Mouse (Mus musculus) lung, embryonic 16.5 days (tissue): ENCODE results near the gene Tk1. TPM values are rescaled to one million over a fixed set of nuclear protein-coding genes. Genes with fewer than 3 reads are reported as not detected.
A peak's percentile ranks its signal among the peaks of the same experiment; 100 is the strongest.
"Not testable (repeated sequence)": the region's sequence is repeated elsewhere in the genome, so short reads cannot be mapped to it uniquely, and the experiment has no call there.

Source experiments
- ATAC-seq: fragments of 200-750 bp; cut with Nextera tagmentation; 2 replicates; pipeline ENCODE4 v1.8.0; 2017; ENCODE audit warnings: low read depth, mild to moderate bottlenecking, moderate library complexity
- H3K27ac ChIP-seq: fragments of 300-500 bp; sonication (generic); 2 replicates; pipeline ENCODE4 v1.5.1; 2014; ENCODE audit warnings: mild to moderate bottlenecking, control low read depth, low read length
- H3K27me3 ChIP-seq: fragments of 300-500 bp; sonication (generic); 2 replicates; pipeline ENCODE4 v1.6.1; 2014; ENCODE audit warnings: low read depth, low read length, mixed read lengths; ENCODE audit not compliant: control insufficient read depth, insufficient read depth
- H3K36me3 ChIP-seq: fragments of 300-500 bp; sonication (generic); 2 replicates; pipeline ENCODE4 v1.6.1; 2014; ENCODE audit warnings: low read length; ENCODE audit not compliant: control insufficient read depth, insufficient read depth
- H3K4me1 ChIP-seq: fragments of 300-500 bp; sonication (generic); replicated peaks from 2 replicates; pipeline ENCODE4 v1.6.1; 2014; ENCODE audit warnings: low read length, mixed read lengths; ENCODE audit not compliant: control insufficient read depth, insufficient read depth
- H3K4me2 ChIP-seq: fragments of 300-500 bp; sonication (generic); 2 replicates; pipeline ENCODE4 v1.6.1; 2014; ENCODE audit warnings: low read depth, low read length, control low read depth
- H3K4me3 ChIP-seq: fragments of 300-500 bp; sonication (generic); 2 replicates; pipeline ENCODE4 v1.5.1; 2014; ENCODE audit warnings: mild to moderate bottlenecking, low read length, control low read depth
- H3K9ac ChIP-seq: fragments of 300-500 bp; sonication (generic); 2 replicates; pipeline ENCODE4 v1.6.1; 2014; ENCODE audit warnings: low read length, control low read depth
- H3K9me3 ChIP-seq: fragments of 300-500 bp; sonication (generic); 2 replicates; pipeline ENCODE4 v1.6.1; 2016; ENCODE audit warnings: low read length; ENCODE audit not compliant: control insufficient read depth
- WGBS: fragments of 180-500 bp; shearing (Covaris S2); extraction: QIAGEN DNeasy Blood & Tissue Kit; methylation state at CpG from one replicate; pipeline ENCODE4 v1.1.7; 2014; 5-methylcytosine and 5-hydroxymethylcytosine counted together
- polyA plus RNA-seq: library from polyadenylated mRNA; unstranded; fragments of >200 nt; fragmentation: Nextera tagmentation; extraction: Ambion mirVana; gene quantifications from 2 replicates; pipeline ENCODE4 v1.2.1, GENCODE M21; 2015

Tk1 gene
- polyA plus RNA-seq, 1 experiment from 2014 or later, result 131 TPM

DNA sequence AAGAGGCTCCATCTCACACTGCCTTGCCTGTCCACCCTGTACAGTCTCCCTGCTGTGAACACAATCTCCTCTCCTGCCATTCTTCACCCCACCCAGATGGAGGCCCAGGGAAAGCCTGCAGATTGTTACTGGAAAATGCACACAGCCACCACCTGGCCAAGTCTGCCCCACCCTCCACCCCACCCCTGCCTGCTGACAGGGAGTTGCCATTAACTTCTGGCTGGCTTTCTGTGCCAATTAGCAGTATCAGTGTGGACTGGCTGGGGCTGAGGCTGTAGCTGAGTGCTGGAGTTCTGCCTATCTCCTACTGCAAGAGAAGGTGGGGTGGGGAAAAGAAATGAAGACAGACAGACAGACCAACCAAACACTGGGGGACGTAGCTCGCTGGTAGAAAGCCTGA is 12.7 kb upstream of the Tk1 start:
- Histone ChIP-seq H3K4me3 (no peak overlapping the region), H3K9ac (no peak overlapping the region), H3K27ac (no peak overlapping the region), H3K27me3 (no peaks in the 10 kb centered on the region), H3K4me1 (peaks cover 5% of the 10 kb centered on the region), H3K9me3 (no peaks in the 10 kb centered on the region), H3K36me3 (no peaks in the 10 kb centered on the region), H3K4me2 (no peak overlapping the region)
- no peak for ATAC-seq
- 63% methylated on average over 2 of the region's 2 CpGs for WGBS

DNA sequence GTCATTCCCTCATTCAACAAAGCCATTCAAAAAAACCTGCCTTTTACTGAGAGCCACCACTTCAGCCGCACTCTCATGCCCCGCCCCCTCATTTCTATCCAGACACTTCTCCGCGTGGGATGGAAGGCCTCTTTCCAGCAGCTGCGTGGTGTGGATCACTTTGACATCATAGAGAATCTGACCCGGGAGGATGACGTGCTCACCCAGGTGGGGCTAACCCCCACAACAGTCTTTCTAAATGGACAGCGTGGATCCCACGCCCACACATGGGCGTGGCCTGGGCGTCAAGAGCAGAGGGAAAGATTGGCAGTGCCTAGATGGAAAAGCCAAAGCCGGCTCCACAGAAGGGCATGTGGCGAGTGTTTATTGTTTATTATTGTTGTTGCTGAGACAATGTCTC is 10.4 kb upstream of the Tk1 start:
- WGBS, result 16% methylated on average over 13 of the region's 13 CpGs
- Histone ChIP-seq H3K4me3 (peak overlapping the region; percentile 32), H3K27me3 (no peaks in the 10 kb centered on the region), H3K36me3 (no peaks in the 10 kb centered on the region), H3K4me2 (peak overlapping the region; percentile 54), H3K27ac (no peak overlapping the region), H3K4me1 (peaks cover 11% of the 10 kb centered on the region), H3K9me3 (no peaks in the 10 kb centered on the region), H3K9ac (no peak overlapping the region)
- peak; percentile 29; the same call in 1 of the 2 replicates for ATAC-seq

DNA sequence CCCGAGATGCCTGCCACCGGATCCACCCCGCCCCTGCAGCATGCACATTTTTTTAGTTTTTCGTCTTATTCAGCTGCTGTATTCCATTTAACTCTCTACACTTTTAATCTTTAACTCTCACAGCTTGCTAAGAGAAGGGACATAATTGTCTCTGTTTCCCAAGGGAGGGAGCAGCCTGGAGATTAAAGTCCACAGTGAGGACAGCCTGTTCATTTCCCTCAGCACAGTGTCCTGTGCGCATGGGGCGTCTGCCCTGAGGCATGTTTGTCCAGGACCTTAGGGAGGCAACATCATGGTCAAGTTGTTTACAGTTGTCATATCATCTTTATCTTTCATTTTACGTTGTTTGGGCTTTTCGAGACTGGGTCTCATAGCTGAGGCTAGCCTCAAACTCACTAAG is 8.2 kb upstream of the Tk1 start:
- no peak overlapping the region for H3K4me2 ChIP-seq
- H3K9ac ChIP-seq, result no peak overlapping the region
- no peaks in the 10 kb centered on the region for H3K36me3 ChIP-seq
- WGBS, result 83% methylated on average over 8 of the region's 8 CpGs
- H3K4me3 ChIP-seq, result no peak overlapping the region
- no peaks in the 10 kb centered on the region for H3K27me3 ChIP-seq
- H3K4me1 ChIP-seq, result peaks cover 31% of the 10 kb centered on the region
- ATAC-seq, result no peak
- H3K9me3 ChIP-seq, result no peaks in the 10 kb centered on the region
- H3K27ac ChIP-seq, result no peak overlapping the region

DNA sequence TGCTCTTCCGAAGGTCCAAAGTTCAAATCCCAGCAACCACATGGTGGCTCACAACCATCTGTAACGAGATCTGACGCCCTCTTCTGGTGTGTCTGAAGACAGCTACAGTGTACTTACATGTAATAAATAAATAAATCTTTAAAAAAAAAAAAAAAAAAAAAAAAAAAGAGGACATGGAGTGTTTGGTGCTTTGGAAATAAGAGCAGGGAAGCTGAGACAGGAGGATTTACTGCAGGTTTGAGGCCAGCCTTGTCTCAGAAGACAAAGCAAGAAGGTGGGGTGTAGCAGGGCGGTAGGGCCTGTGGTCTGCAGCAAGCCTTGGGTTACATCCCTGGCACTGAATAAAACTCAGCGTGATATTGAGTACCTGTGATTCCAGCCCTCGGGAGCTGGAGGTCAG is 7.6 kb upstream of the Tk1 start:
- H3K27ac ChIP-seq, result not testable (repeated sequence)
- 96% methylated on average over 4 of the region's 6 CpGs for WGBS

DNA sequence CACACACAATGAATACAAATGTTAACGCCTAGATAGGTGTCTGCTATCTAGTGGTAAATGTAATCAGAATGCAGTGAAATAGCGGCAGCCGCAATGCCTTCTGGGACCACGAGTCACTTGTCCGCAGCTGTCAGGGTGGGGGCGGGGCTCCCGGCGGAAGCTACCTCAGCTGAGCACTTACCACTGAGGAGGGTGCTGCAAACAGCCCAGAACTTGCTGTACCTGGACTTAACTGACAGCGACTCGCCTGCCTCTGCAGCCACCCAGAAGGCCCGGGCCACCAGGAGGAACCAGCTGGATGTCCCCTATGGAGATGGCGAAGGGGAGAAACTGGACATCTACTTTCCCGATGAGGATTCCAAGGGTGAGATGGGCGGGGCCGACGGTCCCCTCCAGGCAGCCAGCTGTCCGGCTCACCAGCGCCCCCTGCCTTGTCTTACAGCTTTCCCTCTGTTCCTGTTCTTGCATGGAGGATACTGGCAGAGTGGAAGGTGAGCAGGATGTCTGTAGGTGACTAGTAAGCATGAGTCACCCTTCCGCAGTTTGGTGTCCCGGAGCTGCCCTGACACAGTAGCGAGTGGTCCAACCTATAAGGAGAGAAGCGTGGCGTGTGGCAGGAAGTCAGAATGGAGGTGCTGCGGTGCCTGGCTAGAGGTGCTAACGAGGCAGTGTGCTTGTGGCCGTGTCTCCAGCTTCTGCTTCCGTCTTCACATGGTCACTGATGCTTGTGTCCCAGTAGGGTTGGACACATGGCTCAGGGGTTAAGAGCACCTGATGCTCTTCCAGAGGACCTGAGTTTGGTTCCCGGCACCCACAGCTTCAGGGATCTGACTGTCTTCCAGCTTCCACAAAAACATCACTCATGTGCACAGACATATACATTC is 6.4 kb upstream of the Tk1 start:
- peaks cover 49% of the 10 kb centered on the region for H3K4me1 ChIP-seq

More for the DNA sequence above, 7.6 kb upstream of the Tk1 start:
- H3K4me3 ChIP-seq, H3K27me3 ChIP-seq, H3K9ac ChIP-seq, H3K36me3 ChIP-seq, ATAC-seq, H3K9me3 ChIP-seq, H3K4me2 ChIP-seq: not testable (repeated sequence)
- peaks cover 37% of the 10 kb centered on the region for H3K4me1 ChIP-seq

DNA sequence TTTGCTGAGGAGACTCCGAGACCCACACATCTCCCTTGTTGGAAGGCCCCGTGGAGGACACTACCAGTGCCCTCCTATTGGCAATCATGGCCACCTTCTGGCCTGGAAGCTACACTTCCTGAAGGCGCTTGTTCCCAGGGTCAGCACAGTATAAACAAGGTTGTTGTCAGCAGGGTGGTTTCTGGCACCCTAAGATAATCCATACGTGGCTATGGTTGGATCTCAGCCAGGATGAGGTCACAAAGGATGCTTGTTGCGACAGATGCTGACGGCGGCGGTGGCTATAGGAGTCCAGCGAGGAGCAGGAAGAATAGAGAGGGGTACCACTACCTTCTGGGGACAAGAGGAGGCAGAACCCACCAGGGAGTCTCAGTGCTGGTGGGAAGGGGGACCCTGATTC is 4.5 kb upstream of the Tk1 start:
- peak overlapping the region; percentile 88 for H3K27ac ChIP-seq
- no peak for ATAC-seq
- H3K9ac ChIP-seq, result peak overlapping the region; percentile 11; the same call in 1 of the 2 replicates
- 43% methylated on average over 9 of the region's 9 CpGs for WGBS
- no peaks in the 10 kb centered on the region for H3K27me3 ChIP-seq
- H3K36me3 ChIP-seq, result no peaks in the 10 kb centered on the region
- H3K4me1 ChIP-seq, result peaks cover 58% of the 10 kb centered on the region
- H3K9me3 ChIP-seq, result no peaks in the 10 kb centered on the region
- no peak overlapping the region for H3K4me2 ChIP-seq
- H3K4me3 ChIP-seq, result no peak overlapping the region

More for the DNA sequence above, 6.4 kb upstream of the Tk1 start:
- Histone ChIP-seq H3K27ac (no peak overlapping the region), H3K4me2 (peak overlapping the region; percentile 51), H3K9me3 (no peaks in the 10 kb centered on the region), H3K36me3 (no peaks in the 10 kb centered on the region), H3K4me3 (peak overlapping the region; percentile 32), H3K9ac (0 out of 2 replicates have a peak overlapping the region, but pooled peaks have one; percentile 31), H3K27me3 (no peaks in the 10 kb centered on the region)
- peak; percentile 18; the same call in 1 of the 2 replicates for ATAC-seq
- WGBS, result 20% methylated on average over 28 of the region's 28 CpGs

DNA sequence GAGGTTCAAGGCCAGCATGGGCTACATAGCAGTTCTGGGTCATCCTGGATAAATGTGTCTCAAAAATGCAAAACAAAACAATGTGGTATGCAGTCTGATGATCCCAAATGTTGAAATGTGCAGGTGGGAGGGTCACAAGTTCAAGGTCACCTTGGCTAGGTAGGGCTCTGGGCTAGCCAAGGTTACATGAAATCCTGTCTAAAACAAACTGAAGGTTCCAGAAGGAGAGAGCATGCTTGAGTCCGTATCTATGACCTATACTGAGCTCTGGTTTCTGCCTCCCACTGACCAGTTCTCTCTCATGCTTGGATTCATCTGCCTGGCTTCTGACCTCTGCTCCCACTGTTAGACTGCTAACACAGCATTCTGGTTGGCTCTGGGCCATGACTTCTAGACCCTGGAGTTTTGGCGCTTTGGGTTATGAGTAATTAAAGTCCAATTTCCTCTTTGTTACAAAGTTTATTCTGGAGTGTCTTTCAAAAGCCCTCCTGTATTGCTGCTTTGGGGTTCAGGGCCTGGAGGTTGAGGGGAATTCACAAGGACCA is 3.9 kb upstream of the Tk1 start:
- Histone ChIP-seq H3K9me3 (no peaks in the 10 kb centered on the region), H3K36me3 (no peaks in the 10 kb centered on the region), H3K27me3 (no peaks in the 10 kb centered on the region), H3K27ac (peak overlapping the region; percentile 88), H3K4me2 (no peak overlapping the region), H3K9ac (no peak overlapping the region; the same call in 1 of the 2 replicates), H3K4me3 (no peak overlapping the region), H3K4me1 (peaks cover 63% of the 10 kb centered on the region)
- 29% methylated on average over 2 of the region's 2 CpGs for WGBS
- no peak for ATAC-seq

DNA sequence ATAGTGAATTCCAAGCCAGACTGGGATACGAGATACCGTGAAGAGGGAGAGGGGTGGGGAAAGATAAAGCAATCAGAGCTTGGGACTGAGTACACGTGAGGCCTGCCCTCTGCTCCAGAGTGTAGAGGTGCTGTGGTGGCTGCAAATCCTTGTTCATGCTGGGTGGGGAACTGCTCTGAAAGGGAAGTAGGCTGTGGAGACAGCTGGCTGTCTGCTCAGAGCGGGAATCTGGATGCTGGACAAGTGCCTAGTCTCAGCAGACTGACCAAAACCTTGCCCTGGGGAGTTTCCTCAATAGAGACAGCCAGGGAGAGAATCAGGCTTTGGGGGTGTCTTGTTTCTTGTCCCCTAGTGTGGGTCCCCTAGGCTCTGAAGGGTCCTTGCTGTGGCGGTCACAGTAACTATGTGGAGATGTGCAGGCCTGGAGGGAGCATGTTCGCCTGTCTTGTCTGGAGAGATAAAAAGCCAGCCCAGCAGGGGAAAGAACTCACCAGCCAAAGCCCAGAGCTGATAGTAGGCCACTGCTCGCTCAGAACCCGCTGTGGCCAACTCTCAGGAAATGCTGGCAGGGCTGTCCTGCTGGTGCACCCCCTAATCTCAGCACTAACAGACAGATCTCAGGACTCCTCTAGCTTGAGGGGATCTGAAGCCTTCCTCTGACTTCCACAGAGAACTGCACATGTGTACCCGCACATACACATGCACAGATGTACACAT is 3.2 kb upstream of the Tk1 start:
- peaks cover 68% of the 10 kb centered on the region for H3K4me1 ChIP-seq
- no peak overlapping the region for H3K4me3 ChIP-seq
- no peaks in the 10 kb centered on the region for H3K27me3 ChIP-seq
- no peaks in the 10 kb centered on the region for H3K36me3 ChIP-seq
- H3K9me3 ChIP-seq, result no peaks in the 10 kb centered on the region
- H3K9ac ChIP-seq, result peak overlapping the region; percentile 10; the same call in 1 of the 2 replicates
- peak overlapping the region; percentile 88 for H3K27ac ChIP-seq
- WGBS, result 29% methylated on average over 9 of the region's 9 CpGs
- ATAC-seq, result peak; percentile 10
- H3K4me2 ChIP-seq, result no peak overlapping the region
